Mouse (Mus musculus) embryonic fibroblast, embryonic 13.5 days (primary cell): Measurements from ENCODE around the gene Slc30a7.

Experiments used
- CTCF ChIP-seq: IDR thresholded peaks from 2 replicates; pipeline ENCODE4 v1.5.1; 2011; ENCODE audit warnings: mild to moderate bottlenecking, control low read depth, low read length, moderate library complexity, borderline replicate concordance; ENCODE audit not compliant: insufficient read depth
- POLR2A ChIP-seq: IDR thresholded peaks from 2 replicates; pipeline ENCODE4 v1.6.1; 2011; ENCODE audit warnings: low read depth, mild to moderate bottlenecking, control low read depth, low read length, moderate library complexity

DNA sequence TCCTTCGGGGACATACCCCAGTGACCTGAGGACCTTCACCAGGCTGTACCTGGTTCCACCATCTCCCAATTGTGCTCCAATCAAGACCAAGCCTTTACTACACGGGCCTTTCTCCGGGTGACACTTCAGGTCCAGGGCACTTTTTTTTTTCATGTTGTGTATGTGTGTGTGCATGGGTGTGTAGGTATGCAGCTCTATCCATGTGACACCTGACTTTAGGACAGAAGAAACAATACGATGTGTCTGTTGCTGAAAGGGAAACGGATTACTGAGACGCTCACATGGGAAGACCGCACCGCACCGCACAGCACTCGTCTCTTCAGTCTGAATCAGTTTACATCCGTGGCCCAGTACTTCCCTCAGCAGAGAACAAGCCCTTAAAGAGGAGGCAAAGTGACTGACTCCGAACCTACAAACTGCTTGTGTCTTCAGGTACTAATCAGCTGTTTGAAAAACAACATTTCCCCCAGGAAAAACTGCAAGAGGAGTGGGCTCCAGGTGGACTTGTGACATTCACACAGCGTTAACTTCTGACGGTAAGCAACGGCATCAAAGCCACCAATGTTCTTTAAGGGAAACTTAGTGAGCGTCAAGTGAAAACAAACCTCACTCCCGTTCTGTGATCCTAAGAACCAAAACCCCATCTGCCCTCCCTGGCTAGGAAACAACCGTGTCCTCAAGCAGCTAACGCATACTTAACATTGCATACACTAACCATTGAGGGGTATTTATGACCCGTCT lies 36.0 kb downstream of the Slc30a7 start:
- no peak for TF ChIP-seq CTCF
- TF ChIP-seq POLR2A: no peak
